Comparison of ENCODE assay signal across 28 mouse cellular contexts in the genomic region with DNA sequence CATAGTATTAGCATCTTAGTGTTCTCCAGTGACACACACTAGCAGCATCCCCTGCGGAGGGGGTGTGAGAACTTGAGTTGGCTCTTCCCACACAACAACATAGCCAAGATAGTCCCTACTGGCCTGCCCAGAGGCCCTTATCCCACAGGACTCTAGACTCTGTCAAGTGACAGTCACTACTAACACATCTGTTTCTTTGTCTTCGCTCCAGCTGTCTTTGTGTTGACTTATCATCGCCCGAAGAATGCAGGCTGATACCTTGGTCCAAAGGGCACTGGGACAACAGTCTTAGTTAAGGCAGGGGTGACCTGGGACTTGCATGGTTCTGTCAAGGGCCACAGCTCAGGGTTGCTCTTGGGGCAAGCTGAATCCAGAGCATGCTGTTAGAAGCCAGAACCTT. TPM values are rescaled to one million over a fixed set of nuclear protein-coding genes. Genes with fewer than 3 reads are reported as not detected.
DNase-seq lines count a peak whose midpoint lies in the region; ATAC-seq and TF ChIP-seq lines count a peak whose summit lies in the region.
"Had no signal": no experiment of that assay in that cellular context is flagged by ENCODE, and none has a peak within 500 bp of the region (broad histone marks: within the 10 kb centered on the region; RNA-seq: fewer than 3 reads in every experiment).

No protein-coding gene starts in this region.

- no peaks in the 10 kb centered on the region for H3K9me3 ChIP-seq in intestine, embryonic 15.5 days
- no peaks in the 10 kb centered on the region for H3K9me3 ChIP-seq in intestine, postnatal 0 days (ENCODE audit: control insufficient read depth)
- H3K9me3 ChIP-seq: embryonic facial prominence, embryonic 15.5 days; forebrain, embryonic 15.5 days had no signal

- peak; percentile 23 to 25 for DNase-seq in kidney, postnatal 36 days
- DNase-seq in kidney, adult 9 months, result no peak
- peak; percentile 43 for DNase-seq in A20 (ENCODE audit: low read depth, low spot score)
- DNase-seq in gastrocnemius, adult 2 months, result no peak
- no peak for DNase-seq in left cerebral cortex, adult 11 months (ENCODE audit: low spot score)
- DNase-seq: adrenal gland, adult 8-10 months; adrenal gland, postnatal 14 days; adrenal gland, postnatal 36 days; B cell, adult 2 months; cerebellum, adult 11-12 months; cerebellum, adult 2 months; cerebellum, adult 9-10 months; cerebellum, postnatal 10 days; cerebellum, postnatal 25 days; embryo, embryonic 11 days; forebrain, postnatal 0 days had no signal

- peak; percentile 27 for ATAC-seq in intestine, embryonic 15.5 days
- peak; percentile 61 for ATAC-seq in intestine, postnatal 0 days
- ATAC-seq in erythroblast, adult 5-6 weeks (replicated peaks; ENCODE audit: low FRiP score, poor library complexity, severe bottlenecking), result no peak
- ATAC-seq: activated CD4-positive, CD25-positive, alpha-beta regulatory T cell, adult 4 months; CD4-positive, CD25-positive, alpha-beta regulatory T cell, adult 4 months; forebrain, embryonic 13.5 days; forebrain, embryonic 15.5 days; forebrain, postnatal 0 days; Patski had no signal

- H3K9ac ChIP-seq in intestine, embryonic 15.5 days, result no peak overlapping the region
- H3K9ac ChIP-seq in intestine, postnatal 0 days (ENCODE audit: low read depth, low read length), result no peak overlapping the region
- H3K9ac ChIP-seq: embryonic facial prominence, embryonic 13.5 days; embryonic facial prominence, embryonic 15.5 days; forebrain, embryonic 13.5 days; forebrain, embryonic 15.5 days; forebrain, postnatal 0 days had no signal

- intact Hi-C loops in gastrocnemius, adult 2 months (cut with DNase I), result no loop called here

- 72% methylated on average over 4 of the region's 4 CpGs for WGBS in intestine, embryonic 15.5 days
- WGBS in intestine, postnatal 0 days, result 58% methylated on average over 4 of the region's 4 CpGs

- no peak for TF ChIP-seq CTCF in intestine, postnatal 0 days (IDR thresholded peaks at IDR 0.05; ENCODE audit: low read depth)
- TF ChIP-seq CTCF in gastrocnemius, adult 2 months (IDR thresholded peaks at IDR 0.05), result no peak

- no peak overlapping the region for H3K4me2 ChIP-seq in intestine, embryonic 15.5 days (replicated peaks)
- no peak overlapping the region for H3K4me2 ChIP-seq in intestine, postnatal 0 days (replicated peaks; ENCODE audit: low read depth)
- H3K4me2 ChIP-seq: embryonic facial prominence, embryonic 13.5 days; embryonic facial prominence, embryonic 15.5 days; forebrain, embryonic 13.5 days; forebrain, embryonic 15.5 days had no signal

- no peaks in the 10 kb centered on the region for H3K27me3 ChIP-seq in intestine, embryonic 15.5 days (replicated peaks)
- H3K27me3 ChIP-seq in intestine, postnatal 0 days (replicated peaks; ENCODE audit: control insufficient read depth, insufficient read depth, low read length), result no peaks in the 10 kb centered on the region
- H3K27me3 ChIP-seq: CH12.LX; embryonic facial prominence, embryonic 13.5 days; embryonic facial prominence, embryonic 15.5 days; forebrain, embryonic 13.5 days; forebrain, embryonic 15.5 days; Patski had no signal

- H3K27ac ChIP-seq in intestine, embryonic 15.5 days, result no peak overlapping the region
- H3K27ac ChIP-seq in intestine, postnatal 0 days (ENCODE audit: low read depth, low read length), result 0 out of 2 replicates have a peak overlapping the region, but pooled peaks have one; percentile 21
- no peak overlapping the region for H3K27ac ChIP-seq in gastrocnemius, adult 2 months
- H3K27ac ChIP-seq: embryonic facial prominence, embryonic 13.5 days; embryonic facial prominence, embryonic 15.5 days; forebrain, embryonic 13.5 days; forebrain, embryonic 15.5 days had no signal

- H3K4me3 ChIP-seq in intestine, embryonic 15.5 days (replicated peaks), result no peak overlapping the region
- H3K4me3 ChIP-seq in intestine, postnatal 0 days (ENCODE audit: low read depth, low read length), result no peak overlapping the region
- no peak overlapping the region for H3K4me3 ChIP-seq in gastrocnemius, adult 2 months
- H3K4me3 ChIP-seq: embryonic facial prominence, embryonic 13.5 days; embryonic facial prominence, embryonic 15.5 days; forebrain, embryonic 13.5 days; forebrain, embryonic 15.5 days had no signal

- H3K36me3 ChIP-seq in intestine, embryonic 15.5 days, result no peaks in the 10 kb centered on the region
- H3K36me3 ChIP-seq in intestine, postnatal 0 days (ENCODE audit: control insufficient read depth, insufficient read depth), result no peaks in the 10 kb centered on the region
- H3K36me3 ChIP-seq: embryonic facial prominence, embryonic 13.5 days; embryonic facial prominence, embryonic 15.5 days; forebrain, embryonic 15.5 days; G1E had no signal

- no peaks in the 10 kb centered on the region for H3K4me1 ChIP-seq in intestine, embryonic 15.5 days (replicated peaks)
- peaks cover 4% of the 10 kb centered on the region; the same call in 1 of the 2 replicates for H3K4me1 ChIP-seq in intestine, postnatal 0 days (replicated peaks; ENCODE audit: control insufficient read depth, insufficient read depth, low read length)
- H3K4me1 ChIP-seq: embryonic facial prominence, embryonic 13.5 days; embryonic facial prominence, embryonic 15.5 days; forebrain, embryonic 13.5 days; forebrain, embryonic 15.5 days had no signal

RNA-seq across cellular contexts. Expression of a gene that starts 12.7 kb away (rescaled TPM):
- 387 and 549 TPM in 2 replicates for polyA plus RNA-seq in intestine, embryonic 15.5 days (2015; fragmentation: Nextera tagmentation; extraction: Ambion mirVana)
- 456 and 498 TPM in 2 replicates for polyA plus RNA-seq in intestine, postnatal 0 days (2015; fragmentation: Nextera tagmentation; extraction: Ambion mirVana)
- 10 to 100 TPM; 34.1 to 35.4 TPM for total RNA-seq in gastrocnemius, adult 2 months (2021)
- total RNA-seq in erythroblast, adult 5-6 weeks (2015; ENCODE audit: low replicate concordance), result 34.3 and 96.3 TPM in 2 replicates
- 27.0 and 44.2 TPM in 2 replicates for total RNA-seq in erythroblast, adult 5-6 weeks (2017; ENCODE audit: low replicate concordance)

RNA-seq across cellular contexts. Expression of a gene that starts 16.9 kb away (rescaled TPM):
- 2.5 and 2.9 TPM in 2 replicates for polyA plus RNA-seq in intestine, embryonic 15.5 days (2015; fragmentation: Nextera tagmentation; extraction: Ambion mirVana)
- polyA plus RNA-seq in intestine, postnatal 0 days (2015; fragmentation: Nextera tagmentation; extraction: Ambion mirVana), result 3.8 and 4.3 TPM in 2 replicates
- 1 to 10 TPM; 2.0 to 3.7 TPM for total RNA-seq in gastrocnemius, adult 2 months (2021)
- total RNA-seq in erythroblast, adult 5-6 weeks (2015; ENCODE audit: low replicate concordance), result not detected in 2 replicates
- total RNA-seq in erythroblast, adult 5-6 weeks (2017; ENCODE audit: low replicate concordance), result not detected in 2 replicates
- total RNA-seq: CH12.LX had no signal
- polyA plus RNA-seq: activated CD4-positive, CD25-positive, alpha-beta regulatory T cell, adult 4 months; CD4-positive, CD25-positive, alpha-beta regulatory T cell, adult 4 months; G1E had no signal

Comparison
In these comparisons a context has a peak if more than half of its experiments do, and no peak if none do; other contexts are left out.
1. DNase-seq: peak in kidney, postnatal 36 days (2 of 2) and A20 (single experiment); none in kidney, adult 9 months (single experiment), gastrocnemius, adult 2 months (single experiment) and left cerebral cortex, adult 11 months (single experiment).